Mouse (Mus musculus) liver, adult 2 months (tissue): ENCODE results near the gene Gadd45gip1.

Experiments
- CTCF ChIP-seq: fragments of 200-500 bp; IDR thresholded peaks from 2 replicates; pipeline ENCODE4 v1.5.1; 2011; ENCODE audit warnings: low read depth, low read length, control low read depth
- POLR2A ChIP-seq: fragments of 200-500 bp; IDR thresholded peaks from 2 replicates; pipeline ENCODE4 v1.6.1; 2011; ENCODE audit warnings: low read length, control low read depth; ENCODE audit not compliant: insufficient read depth; ENCODE audit errors: extremely low read depth

GRCm38 (mm10) chr8:84871376-84872308 lies 40.3 kb downstream of the Gadd45gip1 start, which contains the start of gene Syce2:
- no peak for TF ChIP-seq POLR2A
- TF ChIP-seq CTCF = no peak
